Mouse (Mus musculus) brain, embryonic 14.5 days (tissue): ENCODE data around the gene Cd6.

Source experiments
- CTCF ChIP-seq: fragments of 200-500 bp; IDR thresholded peaks from 2 replicates; pipeline ENCODE4 v1.5.1; 2012; ENCODE audit warnings: inconsistent platforms, mild to moderate bottlenecking, moderate library complexity, borderline replicate concordance; ENCODE audit not compliant: insufficient read depth, insufficient read length; ENCODE audit errors: extremely low read depth
- POLR2A ChIP-seq: fragments of 200-500 bp; IDR thresholded peaks from 2 replicates; pipeline ENCODE4 v1.6.1; 2012; ENCODE audit warnings: mild to moderate bottlenecking, inconsistent platforms, borderline replicate concordance; ENCODE audit not compliant: poor library complexity, insufficient read depth, insufficient read length, severe bottlenecking; ENCODE audit errors: extremely low read depth

GRCm38 (mm10) chr19:10878201-10878837 lies 48.5 kb upstream of the Cd6 start:
- TF ChIP-seq POLR2A (no peak), CTCF (no peak)
